ENCODE assay signal across 9 mouse cellular contexts in the genomic region with DNA sequence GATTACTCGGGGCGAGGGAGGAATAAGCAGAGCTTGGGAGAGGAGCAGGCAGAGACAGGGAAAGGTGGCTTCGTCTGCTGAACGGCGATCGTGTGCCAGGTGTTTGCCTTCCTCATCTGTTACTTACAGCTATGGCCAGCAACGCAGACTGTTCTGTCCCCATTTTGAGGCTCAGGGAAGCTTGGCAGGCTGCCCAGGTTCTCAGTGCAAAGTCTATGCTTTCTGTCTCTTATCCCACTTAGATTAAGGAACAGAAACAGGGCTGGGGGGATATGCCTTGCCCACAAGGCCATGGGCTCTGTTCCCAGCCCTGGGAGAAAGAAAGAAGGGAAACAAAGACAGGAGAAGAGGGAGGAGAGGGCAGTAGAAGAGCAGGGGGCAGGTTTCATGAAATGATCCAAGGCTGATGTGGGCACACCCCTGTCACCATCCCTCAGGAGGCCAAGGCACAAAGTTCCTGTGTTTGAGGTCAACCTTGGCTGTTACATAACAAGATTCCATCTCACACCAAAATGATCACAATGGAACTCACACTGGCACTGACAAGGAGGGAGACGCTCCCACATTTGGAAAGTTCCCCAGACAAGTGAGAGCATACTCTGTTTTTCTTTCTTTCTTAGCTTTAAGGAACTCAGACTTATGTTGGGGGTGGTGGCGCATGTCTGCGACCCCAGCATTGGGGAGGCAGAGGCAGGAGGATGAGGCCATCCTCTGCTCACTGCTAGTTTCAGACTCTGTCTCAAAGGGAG.
DNase-seq lines count a peak whose midpoint lies in the region; ATAC-seq lines count a peak whose summit lies in the region.
"Had no signal": no experiment of that assay in that cellular context is flagged by ENCODE, and none has a peak within 500 bp of the region (broad histone marks: within the 10 kb centered on the region; RNA-seq: fewer than 3 reads in every experiment).

No protein-coding gene starts in this region.

- peak; percentile 6 for DNase-seq in retina, adult 2 months (ENCODE audit: low read depth, low spot score)
- no peak for DNase-seq in retina, embryonic 14.5 days (ENCODE audit: low spot score)
- DNase-seq in embryonic facial prominence, embryonic 14.5 days (ENCODE audit: low spot score) = peak; percentile 85
- DNase-seq in layer of hippocampus, adult 9-11 months = peak; percentile 89
- peak; percentile 32 for DNase-seq in lung, postnatal 36 days
- peak; percentile 68 for DNase-seq in telencephalon, adult 2 months (ENCODE audit: low read depth, low spot score)

- H3K27ac ChIP-seq in embryonic facial prominence, embryonic 14.5 days (replicated peaks; ENCODE audit: low read depth, low read length) = 0 out of 2 replicates have a peak overlapping the region, but pooled peaks have one; percentile 0
- peak overlapping the region; percentile 72 for H3K27ac ChIP-seq in heart, embryonic 16.5 days (ENCODE audit: low read length)
- H3K27ac ChIP-seq: limb, embryonic 13.5 days had no signal

- H3K27me3 ChIP-seq in embryonic facial prominence, embryonic 14.5 days (replicated peaks; ENCODE audit: control insufficient read depth, insufficient read depth, low read length) = no peaks in the 10 kb centered on the region
- H3K27me3 ChIP-seq in heart, embryonic 16.5 days (ENCODE audit: control insufficient read depth, insufficient read depth, low read length) = no peaks in the 10 kb centered on the region
- H3K27me3 ChIP-seq: limb, embryonic 13.5 days had no signal

- no peaks in the 10 kb centered on the region for H3K9me3 ChIP-seq in embryonic facial prominence, embryonic 14.5 days (ENCODE audit: control insufficient read depth, low read length)
- no peaks in the 10 kb centered on the region for H3K9me3 ChIP-seq in heart, embryonic 16.5 days (replicated peaks; ENCODE audit: control insufficient read depth, low read length)
- H3K9me3 ChIP-seq: limb, embryonic 13.5 days had no signal

- 61% methylated on average over 10 of the region's 10 CpGs for WGBS in embryonic facial prominence, embryonic 14.5 days
- 40% methylated on average over 10 of the region's 10 CpGs for WGBS in heart, embryonic 16.5 days

- H3K4me1 ChIP-seq in embryonic facial prominence, embryonic 14.5 days (ENCODE audit: control insufficient read depth, insufficient read depth, low read length) = peaks cover 10% of the 10 kb centered on the region
- H3K4me1 ChIP-seq in heart, embryonic 16.5 days (ENCODE audit: control insufficient read depth, insufficient read depth, low read length) = peaks cover 36% of the 10 kb centered on the region

- H3K4me3 ChIP-seq in embryonic facial prominence, embryonic 14.5 days (ENCODE audit: low read depth, low read length) = no peak overlapping the region
- no peak overlapping the region for H3K4me3 ChIP-seq in heart, embryonic 16.5 days (ENCODE audit: low read length)
- H3K4me3 ChIP-seq: limb, embryonic 13.5 days had no signal

- H3K36me3 ChIP-seq in embryonic facial prominence, embryonic 14.5 days (ENCODE audit: control insufficient read depth, insufficient read depth, low read length) = no peaks in the 10 kb centered on the region
- H3K36me3 ChIP-seq in heart, embryonic 16.5 days (ENCODE audit: control insufficient read depth, insufficient read depth) = no peaks in the 10 kb centered on the region
- H3K36me3 ChIP-seq: limb, embryonic 13.5 days had no signal

- no peak overlapping the region for H3K4me2 ChIP-seq in embryonic facial prominence, embryonic 14.5 days (ENCODE audit: low read depth, low read length)
- no peak overlapping the region for H3K4me2 ChIP-seq in heart, embryonic 16.5 days (ENCODE audit: low read depth, low read length)
- H3K4me2 ChIP-seq: limb, embryonic 13.5 days had no signal

- no peak overlapping the region for H3K9ac ChIP-seq in embryonic facial prominence, embryonic 14.5 days (ENCODE audit: low read depth, low read length)
- 0 out of 2 replicates have a peak overlapping the region, but pooled peaks have one; percentile 31 for H3K9ac ChIP-seq in heart, embryonic 16.5 days (ENCODE audit: low read length)
- H3K9ac ChIP-seq: limb, embryonic 13.5 days had no signal

- peak; percentile 76; the same call in 1 of the 2 replicates for ATAC-seq in embryonic facial prominence, embryonic 14.5 days (ENCODE audit: low read depth)
- ATAC-seq in heart, embryonic 16.5 days (replicated peaks; ENCODE audit: extremely low read depth, insufficient read depth, low FRiP score) = peak; percentile 71
- ATAC-seq in inflammation-experienced regulatory T-cells, adult 6 months = no peak
